Mouse (Mus musculus) lung, embryonic 15.5 days (tissue): ENCODE results near the gene Ric8b. TPM values are rescaled to one million over a fixed set of nuclear protein-coding genes. Genes with fewer than 3 reads are reported as not detected.

Source experiments
- ATAC-seq: fragments of 200-750 bp; cut with Nextera tagmentation; 2 replicates; pipeline ENCODE4 v1.8.0; 2017; ENCODE audit warnings: moderate number of reproducible peaks, borderline replicate concordance; ENCODE audit not compliant: low FRiP score, low TSS enrichment; ENCODE audit errors: extremely low read depth
- H3K27ac ChIP-seq: fragments of 300-500 bp; sonication (generic); 2 replicates; pipeline ENCODE4 v1.5.1; 2015; ENCODE audit warnings: moderate library complexity, mild to moderate bottlenecking, inconsistent platforms
- H3K27me3 ChIP-seq: fragments of 300-500 bp; sonication (generic); 2 replicates; pipeline ENCODE4 v1.6.1; 2015; ENCODE audit warnings: inconsistent platforms
- H3K36me3 ChIP-seq: fragments of 300-500 bp; sonication (generic); 2 replicates; pipeline ENCODE4 v1.6.1; 2015; ENCODE audit warnings: inconsistent platforms
- H3K4me1 ChIP-seq: fragments of 300-500 bp; sonication (generic); 2 replicates; pipeline ENCODE4 v1.6.1; 2015; ENCODE audit warnings: inconsistent platforms
- H3K4me2 ChIP-seq: fragments of 300-500 bp; sonication (generic); 2 replicates; pipeline ENCODE4 v1.6.1; 2015; ENCODE audit warnings: inconsistent platforms, mild to moderate bottlenecking, moderate library complexity
- H3K4me3 ChIP-seq: fragments of 300-500 bp; sonication (generic); 2 replicates; pipeline ENCODE4 v1.5.1; 2015; ENCODE audit warnings: mild to moderate bottlenecking, inconsistent platforms
- H3K9ac ChIP-seq: fragments of 300-500 bp; sonication (generic); 2 replicates; pipeline ENCODE4 v1.6.1; 2015; ENCODE audit warnings: inconsistent platforms
- H3K9me3 ChIP-seq: fragments of 300-500 bp; sonication (generic); 2 replicates; pipeline ENCODE4 v1.6.1; 2016; ENCODE audit warnings: inconsistent platforms
- WGBS: fragments of 180-500 bp; shearing (Covaris S2); methylation state at CpG from one replicate; pipeline ENCODE4 v1.1.7; 2015; 5-methylcytosine and 5-hydroxymethylcytosine counted together
- polyA plus RNA-seq: library from polyadenylated mRNA; unstranded; fragments of >200 nt; fragmentation: Nextera tagmentation; extraction: Ambion mirVana; gene quantifications from 2 replicates; pipeline ENCODE4 v1.2.1, GENCODE M21; 2015

Ric8b gene
- polyA plus RNA-seq: 18.2 and 20.9 TPM in 2 replicates

DNA sequence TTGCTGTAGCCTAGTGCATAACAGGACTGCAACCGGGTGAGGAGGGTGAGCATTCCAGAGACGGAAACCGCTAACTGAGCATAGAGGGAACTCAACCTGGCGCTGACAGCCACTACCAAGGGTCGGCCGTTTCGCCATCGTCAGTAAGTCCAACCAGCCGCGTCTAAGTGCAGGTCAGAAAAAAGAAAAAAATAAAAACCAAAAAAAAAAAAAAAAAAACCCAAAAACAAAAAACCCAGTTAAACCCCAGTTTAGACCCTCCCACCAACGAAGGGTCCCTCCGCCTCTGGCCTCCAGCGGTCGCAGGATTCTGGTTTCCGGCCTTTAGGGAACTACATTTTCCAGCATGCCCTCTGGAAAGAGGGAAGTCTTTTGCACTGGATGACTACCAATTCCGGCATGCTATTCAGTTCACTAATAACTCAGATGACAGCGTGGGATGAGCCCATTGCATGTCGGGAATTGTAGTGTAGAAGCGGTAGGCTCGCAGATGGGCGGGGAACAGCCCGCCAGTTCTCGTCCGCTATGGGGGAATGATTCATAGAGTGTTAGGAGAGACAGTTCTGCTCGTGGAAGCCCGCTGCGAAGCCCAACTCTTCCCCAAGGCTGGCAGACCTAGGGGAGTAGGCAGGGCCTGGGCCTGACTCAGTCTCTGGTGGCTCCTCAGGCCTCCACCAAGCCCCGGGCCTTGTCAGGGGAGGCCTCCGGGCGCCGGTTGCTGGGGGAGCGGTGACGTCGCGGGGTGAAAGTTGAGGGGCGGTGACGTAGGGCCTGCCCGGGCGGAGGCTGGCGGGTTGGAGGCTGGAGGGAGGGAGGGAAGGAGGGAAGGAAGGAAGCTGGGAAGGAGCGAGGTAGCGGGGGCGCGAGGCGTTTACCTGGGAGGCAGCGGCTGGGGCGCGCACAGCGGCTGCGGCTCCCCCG, at the start of gene Ric8b:
Gene Ric8b, plus strand, starts transcription at position 807 of the 921 bp plus-strand sequence.
- under 1% methylated on average over 48 of the region's 51 CpGs for WGBS
- ATAC-seq: peak; percentile 98

DNA sequence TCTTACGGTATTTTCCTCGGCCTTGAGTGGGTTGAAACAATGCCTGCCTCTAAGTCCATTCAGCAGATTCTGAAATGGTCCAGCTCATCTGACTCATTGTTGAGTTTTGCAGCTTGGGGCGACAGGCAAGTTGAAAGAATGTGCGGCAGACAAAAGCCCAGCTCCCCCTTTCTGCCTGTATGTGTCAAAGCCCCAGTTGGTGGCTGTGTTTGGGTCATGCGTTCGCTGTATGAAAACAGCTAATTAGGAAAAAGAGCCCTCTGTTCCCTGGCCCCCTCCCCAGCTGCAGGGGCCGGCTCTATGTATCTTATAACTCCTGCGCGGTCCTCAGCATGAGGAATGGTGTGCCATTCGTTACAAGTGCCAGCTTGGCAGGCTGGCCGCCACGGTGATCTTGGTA, 46.1 kb upstream of the Ric8b start:
- Histone ChIP-seq H3K27me3 (no peaks in the 10 kb centered on the region), H3K36me3 (no peaks in the 10 kb centered on the region), H3K9ac (no peak overlapping the region), H3K27ac (no peak overlapping the region), H3K4me2 (no peak overlapping the region), H3K9me3 (no peaks in the 10 kb centered on the region), H3K4me1 (no peaks in the 10 kb centered on the region), H3K4me3 (no peak overlapping the region)
- no peak for ATAC-seq
- WGBS: 58% methylated on average over 12 of the region's 12 CpGs

More for the DNA sequence above, at the start of gene Ric8b:
- Histone ChIP-seq H3K27ac (peak within 1 kb of the TSS; percentile 99), H3K4me2 (peak within 1 kb of the TSS; percentile 64), H3K36me3 (no peaks in the 10 kb centered on the region), H3K9me3 (no peaks in the 10 kb centered on the region), H3K9ac (peak within 1 kb of the TSS; percentile 83), H3K27me3 (no peaks in the 10 kb centered on the region), H3K4me1 (peaks cover 17% of the 10 kb centered on the region), H3K4me3 (peak within 1 kb of the TSS; percentile 91)

DNA sequence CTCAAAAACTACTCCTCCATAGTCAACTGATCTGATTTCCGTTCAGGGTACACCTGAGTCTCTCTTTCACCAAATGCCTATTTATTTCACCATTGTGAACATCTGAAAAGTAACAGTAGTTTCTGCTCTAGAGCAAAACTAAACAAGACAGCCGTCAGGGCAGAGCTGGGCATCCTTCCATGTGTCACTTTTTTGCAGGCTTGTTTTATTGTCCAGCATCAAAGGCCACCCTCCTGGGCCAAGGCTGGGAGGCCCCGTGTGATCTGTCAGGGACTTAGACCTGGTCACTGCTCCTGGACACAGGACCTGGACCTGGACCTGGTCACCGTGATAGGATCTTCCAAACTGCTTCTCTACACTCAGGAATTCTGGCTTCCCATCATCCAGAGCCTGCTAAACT, 45.5 kb upstream of the Ric8b start:
- ATAC-seq: no peak

DNA sequence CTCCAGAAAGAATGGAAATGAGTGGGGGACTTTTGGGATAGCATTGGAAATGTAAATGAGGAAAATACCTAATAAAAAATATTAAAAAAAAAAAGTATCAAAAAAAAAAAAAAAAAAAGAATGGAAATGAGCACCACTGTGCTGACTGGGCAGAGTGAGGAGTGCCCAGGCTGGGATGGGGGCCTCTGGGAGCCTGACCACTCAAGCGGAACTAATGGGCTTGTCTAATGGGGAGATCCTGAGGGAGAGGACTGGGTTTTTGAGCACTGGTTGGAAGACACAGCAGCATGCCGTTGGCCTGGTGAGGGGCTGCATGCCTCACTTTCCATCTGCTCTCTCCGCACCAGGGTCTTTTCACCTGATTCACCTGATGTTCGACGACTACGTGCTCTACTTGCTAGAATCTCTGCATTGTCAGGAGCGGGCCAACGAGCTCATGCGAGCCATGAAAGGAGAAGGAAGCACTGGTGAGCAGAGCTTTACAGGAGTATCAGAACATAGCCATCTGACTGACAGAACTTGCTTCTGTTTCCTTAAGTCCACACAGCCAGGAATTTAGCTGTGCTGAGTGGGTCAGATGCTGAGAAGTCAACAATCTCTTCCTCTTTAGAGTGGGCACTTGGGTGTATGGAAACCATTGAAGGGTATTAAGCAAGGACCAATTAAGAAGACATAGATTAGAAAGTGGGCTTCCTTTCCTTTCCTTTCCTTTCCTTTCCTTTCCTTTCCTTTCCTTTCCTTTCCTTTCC, 37.4 kb upstream of the Ric8b start:
- 66% methylated on average over 9 of the region's 9 CpGs for WGBS
- H3K9ac ChIP-seq: no peak overlapping the region
- no peaks in the 10 kb centered on the region for H3K4me1 ChIP-seq
- H3K9me3 ChIP-seq: no peaks in the 10 kb centered on the region
- H3K4me2 ChIP-seq: no peak overlapping the region
- no peaks in the 10 kb centered on the region for H3K36me3 ChIP-seq
- H3K27me3 ChIP-seq: no peaks in the 10 kb centered on the region
- ATAC-seq: no peak
- H3K27ac ChIP-seq: no peak overlapping the region
- H3K4me3 ChIP-seq: no peak overlapping the region

More for the DNA sequence above, 45.5 kb upstream of the Ric8b start:
- Histone ChIP-seq H3K4me2 (no peak overlapping the region), H3K36me3 (no peaks in the 10 kb centered on the region), H3K27me3 (no peaks in the 10 kb centered on the region), H3K9me3 (no peaks in the 10 kb centered on the region), H3K27ac (no peak overlapping the region), H3K9ac (no peak overlapping the region), H3K4me3 (no peak overlapping the region), H3K4me1 (no peaks in the 10 kb centered on the region)
- WGBS: 72% methylated on average over 4 of the region's 4 CpGs

DNA sequence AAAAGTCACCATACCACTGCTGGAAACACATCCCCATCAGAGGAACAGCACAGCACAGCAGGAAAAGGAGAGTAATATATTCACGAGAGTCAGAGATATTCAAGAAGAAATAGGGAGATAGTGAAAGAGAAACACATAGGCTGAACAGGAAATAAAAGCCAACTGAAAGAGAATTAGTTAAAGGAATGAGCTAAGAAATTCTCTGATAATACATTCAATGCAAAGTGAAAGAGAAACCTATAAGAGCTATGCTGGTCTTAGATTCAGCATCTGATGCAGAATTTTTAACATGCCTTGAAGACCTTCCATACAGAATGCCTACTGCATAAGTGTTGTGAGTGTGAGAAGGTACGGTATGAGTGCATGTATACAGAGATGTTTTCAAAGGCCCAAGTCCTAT, 34.9 kb upstream of the Ric8b start:
- WGBS: 69% methylated on average over 2 of the region's 2 CpGs
- Histone ChIP-seq H3K27ac (no peak overlapping the region), H3K4me3 (no peak overlapping the region), H3K4me1 (peaks cover 16% of the 10 kb centered on the region), H3K4me2 (no peak overlapping the region), H3K36me3 (no peaks in the 10 kb centered on the region), H3K27me3 (no peaks in the 10 kb centered on the region), H3K9ac (no peak overlapping the region), H3K9me3 (no peaks in the 10 kb centered on the region)
- ATAC-seq: no peak

DNA sequence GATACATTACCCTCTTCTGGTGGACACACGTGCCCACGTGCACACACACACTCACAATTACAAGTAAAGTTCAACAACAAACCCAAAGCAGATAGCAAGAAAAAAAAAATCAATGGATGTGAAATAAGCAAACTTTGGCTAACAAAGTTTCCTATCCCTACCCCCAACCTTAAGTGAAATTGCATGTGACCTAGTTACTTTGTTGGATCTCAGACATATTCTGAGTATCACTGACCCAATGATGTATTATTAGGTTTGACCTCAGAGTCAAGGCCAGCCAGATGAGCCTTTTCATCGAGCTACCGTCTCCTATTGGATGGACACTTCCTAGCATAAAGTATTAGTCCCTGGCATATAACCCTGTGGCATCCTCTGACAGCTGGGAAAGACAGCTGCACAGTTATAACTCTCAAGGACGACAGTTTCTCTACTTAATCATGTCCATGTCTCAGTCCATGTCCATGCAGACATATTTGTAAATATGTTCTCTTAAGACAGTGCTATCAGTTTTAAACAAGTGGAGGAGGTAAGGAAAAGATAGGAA, 32.0 kb upstream of the Ric8b start:
- peaks cover 16% of the 10 kb centered on the region for H3K4me1 ChIP-seq
- H3K4me2 ChIP-seq: no peak overlapping the region
- no peak overlapping the region for H3K27ac ChIP-seq
- no peaks in the 10 kb centered on the region for H3K36me3 ChIP-seq
- 45% methylated on average over 5 of the region's 5 CpGs for WGBS
- ATAC-seq: no peak
- no peaks in the 10 kb centered on the region; the same call in 1 of the 2 replicates for H3K27me3 ChIP-seq
- no peaks in the 10 kb centered on the region for H3K9me3 ChIP-seq
- H3K9ac ChIP-seq: no peak overlapping the region
- no peak overlapping the region for H3K4me3 ChIP-seq

DNA sequence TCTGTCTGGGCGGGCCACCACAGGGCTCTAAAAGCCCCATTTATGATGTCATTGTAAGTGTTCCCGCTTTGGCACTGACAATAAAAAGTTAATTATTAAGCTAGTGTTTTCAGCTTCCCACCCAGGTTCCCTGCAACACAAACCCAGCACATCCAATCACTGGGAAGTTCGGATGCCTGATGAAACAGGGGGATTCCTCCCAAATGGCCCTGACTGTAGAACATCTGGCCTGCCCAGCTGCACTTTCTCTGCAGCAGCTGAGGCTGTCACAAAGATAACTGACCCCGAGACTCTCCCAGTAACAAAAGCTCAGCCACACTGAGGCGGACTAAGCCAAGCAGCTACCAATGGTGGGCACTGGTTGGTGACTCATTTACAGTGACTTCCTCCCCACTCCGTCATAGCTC, 31.2 kb upstream of the Ric8b start:
- Histone ChIP-seq H3K9ac (no peak overlapping the region), H3K27ac (no peak overlapping the region), H3K4me3 (no peak overlapping the region), H3K9me3 (no peaks in the 10 kb centered on the region), H3K27me3 (no peaks in the 10 kb centered on the region; the same call in 1 of the 2 replicates), H3K4me2 (peak overlapping the region; percentile 29), H3K4me1 (peaks cover 16% of the 10 kb centered on the region), H3K36me3 (no peaks in the 10 kb centered on the region)
- 8% methylated on average over 6 of the region's 6 CpGs for WGBS
- ATAC-seq: peak; percentile 91

DNA sequence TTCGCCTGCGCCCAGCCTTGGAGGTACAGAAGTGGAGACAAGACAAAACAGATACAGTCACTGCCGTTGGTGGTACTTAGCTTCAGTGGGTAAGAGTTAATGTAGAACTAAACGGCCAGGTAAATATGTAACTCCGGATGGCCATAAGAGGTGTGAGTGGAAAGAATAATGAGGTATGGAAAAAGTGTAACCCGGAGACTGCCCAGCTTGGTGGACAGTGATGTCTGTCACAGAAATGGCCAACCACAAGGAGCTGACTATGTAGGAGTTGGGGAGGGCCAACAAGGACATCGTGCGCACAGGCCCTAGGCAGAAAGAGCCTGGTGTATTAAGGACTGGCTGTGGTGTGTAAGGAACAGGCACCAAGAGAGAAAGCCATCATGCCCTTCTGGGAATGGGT, 30.6 kb upstream of the Ric8b start:
- Histone ChIP-seq H3K4me2 (peak overlapping the region; percentile 29; the same call in 1 of the 2 replicates), H3K9me3 (no peaks in the 10 kb centered on the region), H3K27ac (no peak overlapping the region), H3K4me3 (no peak overlapping the region), H3K9ac (no peak overlapping the region), H3K36me3 (no peaks in the 10 kb centered on the region), H3K4me1 (peaks cover 16% of the 10 kb centered on the region), H3K27me3 (no peaks in the 10 kb centered on the region; the same call in 1 of the 2 replicates)
- peak; percentile 19; the same call in 1 of the 2 replicates for ATAC-seq
- WGBS: 28% methylated on average over 8 of the region's 8 CpGs

DNA sequence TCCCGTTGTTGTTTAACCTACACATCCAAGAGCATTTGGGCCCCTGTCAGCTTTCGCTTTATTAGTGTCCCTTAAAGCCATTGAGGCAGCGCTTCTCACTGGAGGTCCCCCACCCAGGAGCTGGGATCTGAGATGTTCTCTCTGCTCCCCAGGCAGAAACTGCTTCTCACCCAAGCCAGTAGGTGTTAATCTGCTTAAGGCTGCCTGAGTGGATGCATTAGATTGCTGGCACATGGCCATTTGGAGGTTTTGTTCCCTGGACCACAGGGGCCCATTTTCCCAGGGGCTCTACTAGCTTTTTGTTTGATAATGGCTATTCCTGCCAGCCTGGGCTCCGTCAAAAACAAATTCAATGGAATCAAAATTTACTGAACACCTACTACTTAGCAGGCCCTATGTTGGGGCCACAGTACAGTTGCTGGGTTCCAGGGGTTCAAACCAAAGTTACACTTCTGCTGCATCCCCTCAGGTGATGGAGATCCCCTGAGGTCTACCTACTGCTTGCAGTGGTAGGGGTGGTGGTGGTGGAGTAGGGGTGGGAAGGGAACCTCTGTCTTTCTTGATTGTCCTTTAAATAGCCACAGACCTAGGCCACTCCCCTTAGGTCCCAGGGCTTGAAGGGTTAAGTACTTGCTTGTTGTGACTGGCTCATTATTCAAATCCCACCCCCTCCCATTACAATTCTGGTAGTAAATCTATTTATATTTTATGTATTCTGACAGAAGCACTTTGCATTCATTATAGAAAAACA, 28.1 kb upstream of the Ric8b start:
- H3K27ac ChIP-seq: no peak overlapping the region
- ATAC-seq: no peak
- H3K4me3 ChIP-seq: no peak overlapping the region
- H3K9me3 ChIP-seq: no peaks in the 10 kb centered on the region
- H3K9ac ChIP-seq: no peak overlapping the region
- H3K4me1 ChIP-seq: peaks cover 16% of the 10 kb centered on the region
- H3K36me3 ChIP-seq: no peaks in the 10 kb centered on the region
- no peaks in the 10 kb centered on the region; the same call in 1 of the 2 replicates for H3K27me3 ChIP-seq
- WGBS: 62% methylated on average over 4 of the region's 4 CpGs
- no peak overlapping the region for H3K4me2 ChIP-seq

DNA sequence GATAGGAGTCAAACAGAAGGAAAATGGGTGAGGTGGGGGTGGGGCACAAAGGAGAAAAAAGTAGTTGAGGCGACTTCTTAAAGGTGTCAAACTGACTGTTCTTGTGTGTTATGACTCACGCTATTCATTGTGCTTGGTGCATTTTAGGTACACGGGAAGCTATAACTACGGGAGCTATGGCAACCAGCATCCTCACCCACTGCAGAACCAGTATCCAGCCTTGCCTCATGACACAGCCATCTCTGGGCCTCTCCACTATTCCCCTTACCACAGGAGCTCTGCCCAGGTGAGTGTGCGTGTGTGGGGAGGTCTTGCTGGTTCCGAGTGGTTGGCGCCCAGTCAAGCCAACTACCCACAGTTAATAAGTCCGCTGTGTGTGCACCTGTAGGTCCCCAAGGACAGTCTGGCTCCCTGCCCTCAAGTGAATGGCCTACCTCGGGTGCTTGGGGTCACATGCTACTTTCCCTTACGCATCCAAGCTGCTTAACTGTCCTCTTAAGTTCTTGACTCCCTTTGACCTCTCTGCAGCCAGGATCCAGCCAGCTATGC, 21.5 kb upstream of the Ric8b start:
- Histone ChIP-seq H3K27me3 (no peaks in the 10 kb centered on the region), H3K4me3 (no peak overlapping the region), H3K36me3 (no peaks in the 10 kb centered on the region), H3K9me3 (no peaks in the 10 kb centered on the region), H3K27ac (no peak overlapping the region), H3K4me2 (no peak overlapping the region), H3K9ac (no peak overlapping the region), H3K4me1 (no peaks in the 10 kb centered on the region)
- no peak; the same call in 1 of the 2 replicates for ATAC-seq
- WGBS: 85% methylated on average over 10 of the region's 10 CpGs
